ENCODE assay signal across 22 mouse cellular contexts in the genomic region with DNA sequence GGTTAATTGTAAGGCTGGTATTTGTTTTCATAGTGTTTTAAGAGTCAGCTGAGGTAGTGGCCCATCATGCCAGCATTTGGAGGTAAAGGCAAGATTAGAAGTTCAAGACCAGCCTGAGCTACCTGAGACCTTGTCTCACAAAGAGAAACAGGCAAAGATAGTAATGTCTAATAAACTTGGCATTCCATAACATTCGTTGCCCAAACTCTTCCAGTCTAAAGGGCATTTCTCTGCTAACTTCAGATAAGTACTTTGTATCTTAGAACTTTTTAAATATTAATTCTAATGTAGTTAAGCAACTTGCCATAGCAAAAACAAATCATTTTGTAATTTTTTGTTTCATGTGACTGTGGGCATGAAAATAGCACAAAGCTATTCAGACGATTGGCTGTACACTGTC. TPM values are rescaled to one million over a fixed set of nuclear protein-coding genes. Genes with fewer than 3 reads are reported as not detected.
A peak's percentile ranks its signal among the peaks of the same experiment; 100 is the strongest.
DNase-seq lines count a peak whose midpoint lies in the region; ATAC-seq and TF ChIP-seq lines count a peak whose summit lies in the region.
"Had no signal": no experiment of that assay in that cellular context is flagged by ENCODE, and none has a peak within 500 bp of the region (broad histone marks: within the 10 kb centered on the region; RNA-seq: fewer than 3 reads in every experiment).

No protein-coding gene starts in this region.

- ATAC-seq in liver, embryonic 11.5 days (replicated peaks; ENCODE audit: low FRiP score), result no peak
- no peak for ATAC-seq in midbrain, embryonic 11.5 days (ENCODE audit: low FRiP score)
- no peak for ATAC-seq in midbrain, embryonic 13.5 days
- ATAC-seq: activated CD4-positive, CD25-positive, alpha-beta regulatory T cell, adult 4 months; CD4-positive, CD25-positive, alpha-beta regulatory T cell, adult 4 months; Patski had no signal

- peaks cover 18% of the 10 kb centered on the region; the same call in 1 of the 2 replicates for H3K79me2 ChIP-seq in liver, adult 2 months (ENCODE audit: control insufficient read depth, insufficient read depth, low read length)

- no peaks in the 10 kb centered on the region for H3K4me1 ChIP-seq in heart, embryonic 10.5 days
- H3K4me1 ChIP-seq in liver, adult 2 months (ENCODE audit: control insufficient read depth, insufficient read depth, low read length), result peaks cover 5% of the 10 kb centered on the region
- no peaks in the 10 kb centered on the region for H3K4me1 ChIP-seq in liver, embryonic 11.5 days (replicated peaks; ENCODE audit: control insufficient read depth, insufficient read depth, low read length)
- H3K4me1 ChIP-seq in midbrain, embryonic 11.5 days (ENCODE audit: control insufficient read depth, insufficient read depth, low read length), result no peaks in the 10 kb centered on the region
- H3K4me1 ChIP-seq in midbrain, embryonic 13.5 days (replicated peaks), result 0 out of 2 replicates have a peak, but pooled peaks cover 3% of the 10 kb centered on the region

- no peak overlapping the region for H3K27ac ChIP-seq in heart, embryonic 10.5 days
- H3K27ac ChIP-seq in liver, adult 2 months (replicated peaks; ENCODE audit: insufficient read depth, low read depth, low read length), result no peak overlapping the region
- H3K27ac ChIP-seq in liver, embryonic 11.5 days (ENCODE audit: low read depth, low read length), result no peak overlapping the region
- H3K27ac ChIP-seq in midbrain, embryonic 11.5 days (ENCODE audit: low read depth, low read length), result no peak overlapping the region
- no peak overlapping the region for H3K27ac ChIP-seq in midbrain, embryonic 13.5 days

- H3K9ac ChIP-seq in liver, adult 2 months (ENCODE audit: low read depth, low read length), result no peak overlapping the region
- H3K9ac ChIP-seq in liver, embryonic 11.5 days (ENCODE audit: low read depth, low read length), result no peak overlapping the region
- H3K9ac ChIP-seq in midbrain, embryonic 11.5 days (ENCODE audit: low read length), result no peak overlapping the region
- H3K9ac ChIP-seq in midbrain, embryonic 13.5 days (replicated peaks), result no peak overlapping the region

- WGBS in heart, embryonic 10.5 days, result 92% methylated on average over 2 of the region's 2 CpGs
- 25% methylated on average over 2 of the region's 2 CpGs for WGBS in liver, adult 2 months
- WGBS in liver, embryonic 11.5 days, result 84% methylated on average over 2 of the region's 2 CpGs
- WGBS in midbrain, embryonic 11.5 days, result 96% methylated on average over 2 of the region's 2 CpGs
- WGBS in midbrain, embryonic 13.5 days, result 95% methylated on average over 2 of the region's 2 CpGs

- TF ChIP-seq POLR2A in liver, adult 2 months (IDR thresholded peaks at IDR 0.05; ENCODE audit: extremely low read depth, insufficient read depth, low read length), result no peak

- no peak overlapping the region for H3K4me3 ChIP-seq in heart, embryonic 10.5 days
- no peak overlapping the region for H3K4me3 ChIP-seq in liver, adult 2 months (ENCODE audit: insufficient read depth, low read depth, low read length)
- H3K4me3 ChIP-seq in liver, embryonic 11.5 days (ENCODE audit: low read depth, low read length), result no peak overlapping the region
- no peak overlapping the region for H3K4me3 ChIP-seq in midbrain, embryonic 11.5 days (ENCODE audit: low read depth, low read length)
- H3K4me3 ChIP-seq in midbrain, embryonic 13.5 days (replicated peaks), result no peak overlapping the region

- DNase-seq in heart, adult 11 months, result peak; percentile 27
- no peak for DNase-seq in heart, embryonic 10.5 days (ENCODE audit: low spot score)
- peak; percentile 60 for DNase-seq in liver, adult 2 months (ENCODE audit: extremely low read depth, low read depth, low spot score)
- no peak for DNase-seq in liver, embryonic 11.5 days (ENCODE audit: low spot score)
- peak; percentile 67 for DNase-seq in midbrain, embryonic 11.5 days (ENCODE audit: low spot score, missing footprints)
- DNase-seq: adrenal gland, adult 2 months; adrenal gland, adult 8-10 months; adrenal gland, postnatal 10 days; adrenal gland, postnatal 14 days; adrenal gland, postnatal 25 days; adrenal gland, postnatal 36 days; B cell, adult 2 months; cerebellum, adult 11 months; cerebellum, adult 11-12 months; cerebellum, adult 18-20 months had no signal

- no peak for TF ChIP-seq CTCF in liver, adult 2 months (IDR thresholded peaks at IDR 0.05; ENCODE audit: low read depth, low read length)

- H3K4me2 ChIP-seq in liver, embryonic 11.5 days, result no peak overlapping the region
- H3K4me2 ChIP-seq in midbrain, embryonic 11.5 days, result no peak overlapping the region
- H3K4me2 ChIP-seq in midbrain, embryonic 13.5 days (replicated peaks), result no peak overlapping the region

- no peaks in the 10 kb centered on the region for H3K9me3 ChIP-seq in heart, embryonic 10.5 days
- no peaks in the 10 kb centered on the region for H3K9me3 ChIP-seq in liver, embryonic 11.5 days (ENCODE audit: control insufficient read depth, low read length)
- no peaks in the 10 kb centered on the region for H3K9me3 ChIP-seq in midbrain, embryonic 11.5 days (ENCODE audit: control insufficient read depth, low read length)
- no peaks in the 10 kb centered on the region for H3K9me3 ChIP-seq in midbrain, embryonic 13.5 days
- H3K9me3 ChIP-seq: G1E had no signal

- H3K36me3 ChIP-seq in heart, embryonic 10.5 days, result peaks cover 92% of the 10 kb centered on the region
- H3K36me3 ChIP-seq in liver, adult 2 months (ENCODE audit: control insufficient read depth, insufficient read depth, low read length), result peaks cover 68% of the 10 kb centered on the region
- peaks cover 36% of the 10 kb centered on the region for H3K36me3 ChIP-seq in liver, embryonic 11.5 days (ENCODE audit: control insufficient read depth, insufficient read depth, low read length)
- peaks cover 24% of the 10 kb centered on the region for H3K36me3 ChIP-seq in midbrain, embryonic 11.5 days (ENCODE audit: control insufficient read depth, insufficient read depth, low read length)
- peaks cover 68% of the 10 kb centered on the region for H3K36me3 ChIP-seq in midbrain, embryonic 13.5 days

- H3K27me3 ChIP-seq in heart, embryonic 10.5 days (ENCODE audit: insufficient read depth, poor library complexity, severe bottlenecking), result no peaks in the 10 kb centered on the region
- no peaks in the 10 kb centered on the region for H3K27me3 ChIP-seq in liver, adult 2 months (ENCODE audit: control insufficient read depth, insufficient read depth, low read length)
- H3K27me3 ChIP-seq in liver, embryonic 11.5 days (replicated peaks; ENCODE audit: control insufficient read depth, insufficient read depth, low read length), result no peaks in the 10 kb centered on the region
- no peaks in the 10 kb centered on the region for H3K27me3 ChIP-seq in midbrain, embryonic 11.5 days (ENCODE audit: control insufficient read depth, insufficient read depth, low read length)
- no peaks in the 10 kb centered on the region for H3K27me3 ChIP-seq in midbrain, embryonic 13.5 days
- H3K27me3 ChIP-seq: CH12.LX, Patski had no signal

RNA-seq across cellular contexts. Expression of a gene that starts 9.6 kb away (rescaled TPM):
- 2.8 and 3.1 TPM in 2 replicates for polyA plus RNA-seq in heart, embryonic 10.5 days (2016; fragmentation: Nextera tagmentation; extraction: Ambion mirVana)
- 1.3 and 2.9 TPM in 2 replicates for total RNA-seq in liver, adult 2 months (2014; rRNA removed)
- 1.3 and 2.5 TPM in 2 replicates for polyA plus RNA-seq in liver, adult 2 months (2012; rRNA removed)
- 1.6 and 1.7 TPM in 2 replicates for polyA plus RNA-seq in liver, embryonic 11.5 days (2014; fragmentation: Nextera tagmentation; extraction: Ambion mirVana)
- 1.6 and 2.0 TPM in 2 replicates for polyA plus RNA-seq in midbrain, embryonic 11.5 days (2014; fragmentation: Nextera tagmentation; extraction: Ambion mirVana)
- polyA plus RNA-seq in midbrain, embryonic 13.5 days (2015; fragmentation: Nextera tagmentation; extraction: Ambion mirVana), result 5.0 and 5.3 TPM in 2 replicates

RNA-seq across cellular contexts. Expression of a gene that starts 9.6 kb away (rescaled TPM):
- polyA plus RNA-seq in heart, embryonic 10.5 days (2016; fragmentation: Nextera tagmentation; extraction: Ambion mirVana), result 736 and 829 TPM in 2 replicates
- total RNA-seq in liver, adult 2 months (2014; rRNA removed), result 193 and 226 TPM in 2 replicates
- polyA plus RNA-seq in liver, adult 2 months (2012; rRNA removed), result 412 and 434 TPM in 2 replicates
- 491 and 541 TPM in 2 replicates for polyA plus RNA-seq in liver, embryonic 11.5 days (2014; fragmentation: Nextera tagmentation; extraction: Ambion mirVana)
- 505 and 510 TPM in 2 replicates for polyA plus RNA-seq in midbrain, embryonic 11.5 days (2014; fragmentation: Nextera tagmentation; extraction: Ambion mirVana)
- 373 and 395 TPM in 2 replicates for polyA plus RNA-seq in midbrain, embryonic 13.5 days (2015; fragmentation: Nextera tagmentation; extraction: Ambion mirVana)

RNA-seq across cellular contexts. Expression of a gene that starts 20.9 kb away (rescaled TPM):
- polyA plus RNA-seq in heart, embryonic 10.5 days (2016; fragmentation: Nextera tagmentation; extraction: Ambion mirVana), result 2.0 and 3.5 TPM in 2 replicates
- 3.2 and 6.0 TPM in 2 replicates for total RNA-seq in liver, adult 2 months (2014; rRNA removed)
- 1.9 and 2.2 TPM in 2 replicates for polyA plus RNA-seq in liver, adult 2 months (2012; rRNA removed)
- 2.6 and 4.3 TPM in 2 replicates for polyA plus RNA-seq in liver, embryonic 11.5 days (2014; fragmentation: Nextera tagmentation; extraction: Ambion mirVana)
- 2.2 and 2.5 TPM in 2 replicates for polyA plus RNA-seq in midbrain, embryonic 11.5 days (2014; fragmentation: Nextera tagmentation; extraction: Ambion mirVana)
- 2.2 and 2.4 TPM in 2 replicates for polyA plus RNA-seq in midbrain, embryonic 13.5 days (2015; fragmentation: Nextera tagmentation; extraction: Ambion mirVana)
- total RNA-seq: G1E, MEL had no signal

RNA-seq across cellular contexts. Expression of a gene that starts 25.8 kb away (rescaled TPM):
- polyA plus RNA-seq in heart, embryonic 10.5 days (2016; fragmentation: Nextera tagmentation; extraction: Ambion mirVana), result 503 and 534 TPM in 2 replicates
- total RNA-seq in liver, adult 2 months (2014; rRNA removed), result 56.6 and 81.7 TPM in 2 replicates
- 200 and 211 TPM in 2 replicates for polyA plus RNA-seq in liver, adult 2 months (2012; rRNA removed)
- 385 and 481 TPM in 2 replicates for polyA plus RNA-seq in liver, embryonic 11.5 days (2014; fragmentation: Nextera tagmentation; extraction: Ambion mirVana)
- 467 and 471 TPM in 2 replicates for polyA plus RNA-seq in midbrain, embryonic 11.5 days (2014; fragmentation: Nextera tagmentation; extraction: Ambion mirVana)
- 388 and 391 TPM in 2 replicates for polyA plus RNA-seq in midbrain, embryonic 13.5 days (2015; fragmentation: Nextera tagmentation; extraction: Ambion mirVana)

RNA-seq across cellular contexts. Expression of a gene that starts 29.9 kb away (rescaled TPM):
- 139 and 162 TPM in 2 replicates for polyA plus RNA-seq in heart, embryonic 10.5 days (2016; fragmentation: Nextera tagmentation; extraction: Ambion mirVana)
- total RNA-seq in liver, adult 2 months (2014; rRNA removed), result 21.1 and 27.4 TPM in 2 replicates
- polyA plus RNA-seq in liver, adult 2 months (2012; rRNA removed), result 3.5 and 4.8 TPM in 2 replicates
- 146 and 164 TPM in 2 replicates for polyA plus RNA-seq in liver, embryonic 11.5 days (2014; fragmentation: Nextera tagmentation; extraction: Ambion mirVana)
- polyA plus RNA-seq in midbrain, embryonic 11.5 days (2014; fragmentation: Nextera tagmentation; extraction: Ambion mirVana), result 118 and 128 TPM in 2 replicates
- polyA plus RNA-seq in midbrain, embryonic 13.5 days (2015; fragmentation: Nextera tagmentation; extraction: Ambion mirVana), result 117 and 118 TPM in 2 replicates

Comparison
In these comparisons a context has a peak if more than half of its experiments do, and no peak if none do; other contexts are left out.
1. DNase-seq: peak in heart, adult 11 months (single experiment), liver, adult 2 months (single experiment) and midbrain, embryonic 11.5 days (single experiment); none in heart, embryonic 10.5 days (single experiment) and liver, embryonic 11.5 days (single experiment).